Mouse (Mus musculus): ENCODE results near the gene Olfr857.
"Not testable (repeated sequence)": the region's sequence is repeated elsewhere in the genome, so short reads cannot be mapped to it uniquely, and the experiment has no call there.

Gene Olfr857

DNA sequence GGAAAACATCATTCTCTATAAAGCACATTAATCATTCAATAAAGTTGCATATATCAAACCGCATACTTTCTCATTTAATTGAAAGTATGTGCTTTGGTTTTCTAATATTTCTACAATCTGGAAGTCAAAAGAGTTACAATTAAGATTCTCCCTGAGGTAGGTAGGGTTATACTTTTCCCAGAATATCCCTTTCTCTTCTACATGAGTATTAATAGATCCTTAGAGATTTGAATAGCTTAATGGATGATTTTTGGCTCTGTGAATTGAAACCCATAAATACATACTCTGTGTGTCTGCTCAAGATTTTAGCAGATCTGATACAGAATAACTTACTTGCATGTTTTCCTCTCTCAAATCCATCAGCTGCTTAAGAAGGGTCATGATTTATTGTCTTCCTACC lies at the start of gene Olfr857:
TSS of gene Olfr857 (plus strand) at position 301 of the 400 bp plus-strand sequence.
- no peak for DNase-seq (ENCODE audit: extremely low read depth, insufficient read length, low spot score)

DNA sequence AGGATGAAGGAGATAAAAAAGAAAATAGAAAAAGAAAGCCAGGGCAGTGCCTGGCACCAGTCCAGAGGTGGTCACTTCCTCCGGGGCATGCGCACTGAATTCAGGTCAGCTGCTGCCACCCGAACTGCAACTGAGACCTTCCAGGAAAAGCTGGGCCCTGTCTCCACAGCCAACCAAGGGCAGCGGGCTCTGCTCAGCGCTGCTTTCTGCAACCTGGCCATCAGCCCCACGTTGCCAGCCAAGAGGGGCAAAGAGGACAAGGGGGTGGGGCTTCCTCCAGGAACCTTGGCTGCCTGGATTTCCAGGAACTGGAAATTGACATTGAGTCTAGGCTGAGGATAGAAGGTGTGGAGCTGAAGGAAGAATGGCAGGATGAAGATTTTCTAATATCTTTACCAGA lies 19.0 kb upstream of the Olfr857 start:
- DNase-seq (ENCODE audit: extremely low read depth, insufficient read length, low spot score) = no peak

DNA sequence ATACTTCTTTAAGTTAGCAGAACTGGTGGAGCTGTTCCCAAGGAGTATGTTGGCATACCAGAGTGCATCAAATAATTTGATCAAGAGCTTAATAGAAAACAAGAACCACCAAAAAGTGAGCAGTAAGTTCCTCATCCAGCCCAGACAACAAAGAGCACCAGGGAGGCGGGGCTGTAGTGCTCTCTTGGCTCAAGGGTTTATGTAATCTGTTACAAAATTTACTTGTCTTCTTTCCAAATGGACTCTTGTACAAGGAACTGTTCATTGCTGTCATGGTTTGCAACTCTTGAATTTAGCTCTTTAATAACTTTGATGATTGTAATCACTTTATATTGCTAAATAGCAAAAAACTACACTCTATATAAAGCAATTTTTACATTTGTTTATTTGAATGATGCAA lies 17.8 kb upstream of the Olfr857 start:
- no peak for DNase-seq (ENCODE audit: extremely low read depth, insufficient read length, low spot score)

DNA sequence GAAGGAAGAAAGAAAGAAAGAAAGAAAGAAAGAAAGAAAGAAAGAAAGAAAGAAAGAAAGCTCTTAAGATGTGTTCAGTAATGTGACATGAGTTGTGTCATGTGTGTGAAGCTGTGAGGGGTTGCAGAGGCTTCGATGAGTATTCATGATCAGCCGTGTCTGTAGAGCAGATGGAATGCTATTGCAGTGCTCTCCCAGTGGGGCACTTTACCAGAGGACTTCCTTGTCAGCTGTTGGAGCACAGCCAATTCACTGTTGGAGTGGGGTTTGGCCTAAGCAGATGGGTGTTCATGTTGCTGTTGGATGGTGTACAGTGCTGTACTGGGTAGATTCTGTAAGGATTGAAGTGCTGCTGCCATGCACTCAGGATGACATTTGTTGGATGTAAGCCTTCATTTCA lies 16.8 kb upstream of the Olfr857 start:
- DNase-seq (ENCODE audit: extremely low read depth, insufficient read length, low spot score) = no peak

DNA sequence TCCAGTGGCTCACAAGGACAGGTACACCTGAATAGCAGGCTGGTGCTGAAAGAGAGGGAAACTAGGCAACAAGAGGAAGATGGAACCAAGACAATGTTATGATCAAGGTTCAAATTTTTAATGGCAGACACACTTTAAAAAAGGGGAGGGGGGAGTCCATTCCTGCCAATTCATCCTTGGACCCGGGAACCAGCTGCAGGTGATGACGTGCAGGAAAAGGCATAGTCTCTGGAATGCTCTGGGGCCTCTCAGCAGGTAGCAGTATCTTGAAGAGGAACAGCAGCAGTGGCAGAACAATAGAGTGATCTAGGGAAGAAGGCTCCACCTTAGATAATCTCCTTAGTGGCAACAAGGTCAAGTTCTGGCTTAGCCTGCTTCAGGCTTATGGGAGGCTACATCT lies 14.9 kb upstream of the Olfr857 start:
- DNase-seq (ENCODE audit: extremely low read depth, insufficient read length, low spot score) = not testable (repeated sequence)

DNA sequence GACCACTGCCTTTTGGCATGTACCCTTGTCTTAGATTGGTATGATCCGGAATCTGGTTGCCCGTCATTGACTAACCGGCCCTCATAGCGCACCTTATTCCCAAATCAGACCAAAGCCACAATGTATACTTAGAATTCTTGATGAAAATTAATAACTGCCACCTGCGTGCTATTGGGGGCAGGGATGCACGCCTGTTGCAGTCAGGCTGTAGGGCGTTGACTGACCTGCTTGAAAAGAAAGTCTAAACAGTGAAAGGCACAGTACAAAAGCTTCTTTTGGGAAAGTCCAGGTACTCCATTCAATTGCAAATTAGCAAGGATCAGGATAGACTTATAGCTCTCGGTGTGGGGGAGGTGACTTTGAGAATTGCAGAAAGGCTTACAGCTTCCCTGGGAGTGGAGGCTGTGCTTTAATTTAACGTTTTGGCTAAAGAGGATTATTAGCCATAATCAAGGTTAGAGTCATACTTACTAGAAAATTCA lies 14.3 kb upstream of the Olfr857 start:
- not testable (repeated sequence) for DNase-seq (ENCODE audit: extremely low read depth, insufficient read length, low spot score)

DNA sequence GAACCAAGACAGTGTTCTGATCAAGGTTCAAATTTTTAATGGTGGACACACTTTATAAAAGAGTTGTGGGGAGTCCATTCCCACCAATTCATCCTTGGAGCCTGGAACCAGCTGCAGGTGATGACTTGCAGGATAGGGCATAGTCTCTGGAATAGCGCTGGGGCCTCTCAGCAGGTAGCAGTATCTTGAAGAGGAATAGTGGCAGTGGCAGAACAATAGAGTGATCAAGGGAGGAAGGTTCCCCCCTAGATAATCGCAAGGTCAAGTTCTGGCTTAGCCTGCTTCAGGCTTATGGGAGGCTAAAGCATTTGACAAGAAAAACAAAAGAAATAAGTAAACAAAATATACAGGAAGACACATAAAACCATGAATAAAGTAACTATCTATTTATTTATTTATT lies 4.7 kb upstream of the Olfr857 start:
- DNase-seq (ENCODE audit: extremely low read depth, insufficient read length, low spot score) = not testable (repeated sequence)
